Mouse (Mus musculus) stomach, postnatal 0 days (tissue): ENCODE measurements around the gene Zfp341.

Source experiments
- CTCF ChIP-seq: IDR thresholded peaks from 2 replicates; pipeline ENCODE4 v1.5.1; 2016; ENCODE audit warnings: antibody characterized with exemption, low read depth, mild to moderate bottlenecking, moderate library complexity
- EP300 ChIP-seq: optimal IDR thresholded peaks from 2 replicates; pipeline ENCODE3; 2016; ENCODE audit warnings: antibody characterized with exemption

DNA sequence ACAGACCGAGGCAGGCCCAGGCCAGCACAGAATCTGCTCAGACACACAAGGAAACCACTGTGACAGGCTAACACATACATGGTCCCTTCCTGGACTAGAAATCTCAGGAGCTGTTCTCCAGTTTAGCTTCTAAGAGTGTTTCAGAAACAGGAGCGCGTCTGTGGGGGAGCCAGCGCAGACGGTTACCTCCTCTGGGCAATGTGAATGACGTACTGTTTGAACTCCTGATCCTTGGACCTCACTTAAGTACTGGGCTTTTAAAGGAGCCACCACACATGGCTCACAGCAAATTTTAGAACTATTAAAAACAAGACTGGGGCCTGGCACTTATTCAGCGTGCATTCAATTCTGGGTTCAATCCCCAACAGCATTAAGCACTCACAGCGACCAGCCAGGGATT, 46.5 kb upstream of the Zfp341 start:
- TF ChIP-seq CTCF = no peak
- TF ChIP-seq EP300 = no peak
